Mouse (Mus musculus): Measurements from ENCODE around the gene Dupd1.

- TF ChIP-seq CTCF (IDR thresholded peaks at IDR 0.05; ENCODE audit: borderline replicate concordance, insufficient read depth, low read length) (no peak), POLR2A (IDR thresholded peaks at IDR 0.05; ENCODE audit: low read depth, low read length) (no peak)
Observed at GRCm38 (mm10) chr14:21673100-21673499, 41.3 kb downstream of the Dupd1 start.

Data from embryonic fibroblast, embryonic 13.5 days (primary cell).